Mouse (Mus musculus) kidney, embryonic 14.5 days (tissue): ENCODE measurements around the gene Slain2. TPM values are rescaled to one million over a fixed set of nuclear protein-coding genes. Genes with fewer than 3 reads are reported as not detected.

Source experiments
- ATAC-seq: fragments of 200-750 bp; cut with Nextera tagmentation; 2 replicates; pipeline ENCODE4 v1.8.0; 2017; ENCODE audit warnings: moderate number of reproducible peaks, mild to moderate bottlenecking, moderate TSS enrichment, moderate library complexity; ENCODE audit not compliant: low FRiP score, low TSS enrichment
- H3K27ac ChIP-seq: fragments of 300-500 bp; sonication (generic); 2 replicates; pipeline ENCODE4 v1.5.1; 2014; ENCODE audit warnings: low read depth, mild to moderate bottlenecking, low read length, moderate library complexity, mixed read lengths
- H3K27me3 ChIP-seq: fragments of 300-500 bp; sonication (generic); 2 replicates; pipeline ENCODE4 v1.6.1; 2014; ENCODE audit warnings: mild to moderate bottlenecking, low read length; ENCODE audit not compliant: control insufficient read depth, insufficient read depth
- H3K36me3 ChIP-seq: fragments of 300-500 bp; sonication (generic); 2 replicates; pipeline ENCODE4 v1.6.1; 2014; ENCODE audit warnings: low read length, mixed read lengths; ENCODE audit not compliant: control insufficient read depth, insufficient read depth
- H3K4me1 ChIP-seq: fragments of 300-500 bp; sonication (generic); 2 replicates; pipeline ENCODE4 v1.6.1; 2014; ENCODE audit warnings: low read length, mixed read lengths; ENCODE audit not compliant: control insufficient read depth, insufficient read depth
- H3K4me2 ChIP-seq: fragments of 300-500 bp; sonication (generic); replicated peaks from 2 replicates; pipeline ENCODE4 v1.6.1; 2014; ENCODE audit warnings: low read depth, mild to moderate bottlenecking, low read length
- H3K4me3 ChIP-seq: fragments of 300-500 bp; sonication (generic); 2 replicates; pipeline ENCODE4 v1.5.1; 2014; ENCODE audit warnings: mild to moderate bottlenecking, low read length
- H3K9ac ChIP-seq: fragments of 300-500 bp; sonication (generic); 2 replicates; pipeline ENCODE4 v1.6.1; 2014; ENCODE audit warnings: low read depth, mild to moderate bottlenecking, low read length, moderate library complexity
- H3K9me3 ChIP-seq: fragments of 300-500 bp; sonication (generic); 2 replicates; pipeline ENCODE4 v1.6.1; 2016; ENCODE audit warnings: low read length; ENCODE audit not compliant: control insufficient read depth
- WGBS: fragments of 180-500 bp; shearing (Covaris S2); extraction: QIAGEN DNeasy Blood & Tissue Kit; methylation state at CpG from one replicate; pipeline ENCODE4 v1.1.7; 2014; 5-methylcytosine and 5-hydroxymethylcytosine counted together
- polyA plus RNA-seq: library from polyadenylated mRNA; unstranded; fragments of >200 nt; fragmentation: Nextera tagmentation; extraction: Ambion mirVana; gene quantifications from 2 replicates; pipeline ENCODE4 v1.2.1, GENCODE M21; 2014

Slain2 gene
- polyA plus RNA-seq, 1 experiment from 2014 or later, result 25.3 TPM

- peaks cover 11% of the 10 kb centered on the region; the same call in 1 of the 2 replicates for H3K36me3 ChIP-seq
- no peak overlapping the region for H3K9ac ChIP-seq
- ATAC-seq, result no peak
- H3K4me2 ChIP-seq, result no peak overlapping the region
- H3K4me1 ChIP-seq, result peaks cover 6% of the 10 kb centered on the region; the same call in 1 of the 2 replicates
- no peaks in the 10 kb centered on the region for H3K27me3 ChIP-seq
- WGBS, result 80% methylated on average over 17 of the region's 17 CpGs
- H3K4me3 ChIP-seq, result no peak overlapping the region
- H3K27ac ChIP-seq, result no peak overlapping the region
- no peaks in the 10 kb centered on the region for H3K9me3 ChIP-seq
These were observed 43.2 kb downstream of the Slain2 start for GRCm38 (mm10) chr5:72957281-72957680.

GRCm38 (mm10) chr5:72960096-72960495 is 46.0 kb downstream of the Slain2 start:
- no peak overlapping the region for H3K9ac ChIP-seq
- H3K4me2 ChIP-seq, result no peak overlapping the region
- no peak for ATAC-seq
- H3K9me3 ChIP-seq, result no peaks in the 10 kb centered on the region
- no peaks in the 10 kb centered on the region; the same call in 1 of the 2 replicates for H3K4me1 ChIP-seq
- no peak overlapping the region for H3K4me3 ChIP-seq
- WGBS, result 69% methylated on average over 6 of the region's 6 CpGs
- no peak overlapping the region for H3K27ac ChIP-seq
- peaks cover 15% of the 10 kb centered on the region; the same call in 1 of the 2 replicates for H3K36me3 ChIP-seq
- no peaks in the 10 kb centered on the region for H3K27me3 ChIP-seq

GRCm38 (mm10) chr5:72965706-72966105 is 51.6 kb downstream of the Slain2 start:
- H3K4me3 ChIP-seq, result no peak overlapping the region
- H3K27me3 ChIP-seq, result no peaks in the 10 kb centered on the region
- no peaks in the 10 kb centered on the region for H3K9me3 ChIP-seq
- H3K4me2 ChIP-seq, result no peak overlapping the region
- ATAC-seq, result no peak
- H3K36me3 ChIP-seq, result peaks cover 9% of the 10 kb centered on the region; the same call in 1 of the 2 replicates
- H3K4me1 ChIP-seq, result no peaks in the 10 kb centered on the region
- no peak overlapping the region for H3K27ac ChIP-seq
- 84% methylated on average over 3 of the region's 3 CpGs for WGBS
- no peak overlapping the region for H3K9ac ChIP-seq

GRCm38 (mm10) chr5:72972435-72972834 is 58.3 kb downstream of the Slain2 start:
- H3K4me3 ChIP-seq, result no peak overlapping the region
- H3K36me3 ChIP-seq, result peaks cover 48% of the 10 kb centered on the region
- H3K9ac ChIP-seq, result no peak overlapping the region
- H3K4me1 ChIP-seq, result no peaks in the 10 kb centered on the region
- H3K4me2 ChIP-seq, result no peak overlapping the region
- ATAC-seq, result no peak
- H3K9me3 ChIP-seq, result no peaks in the 10 kb centered on the region
- no peaks in the 10 kb centered on the region for H3K27me3 ChIP-seq
- H3K27ac ChIP-seq, result no peak overlapping the region
- 52% methylated on average over 4 of the region's 4 CpGs for WGBS

GRCm38 (mm10) chr5:72972934-72973333 is 58.8 kb downstream of the Slain2 start:
- peaks cover 48% of the 10 kb centered on the region for H3K36me3 ChIP-seq
- no peak overlapping the region for H3K4me3 ChIP-seq
- no peaks in the 10 kb centered on the region for H3K4me1 ChIP-seq
- 59% methylated on average over 5 of the region's 5 CpGs for WGBS
- H3K27ac ChIP-seq, result no peak overlapping the region
- no peak for ATAC-seq
- no peak overlapping the region for H3K9ac ChIP-seq
- no peak overlapping the region for H3K4me2 ChIP-seq
- no peaks in the 10 kb centered on the region for H3K27me3 ChIP-seq
- H3K9me3 ChIP-seq, result no peaks in the 10 kb centered on the region

- Histone ChIP-seq H3K9me3 (no peaks in the 10 kb centered on the region), H3K9ac (no peak within 1 kb of the TSS), H3K4me3 (no peak within 1 kb of the TSS), H3K4me2 (no peak within 1 kb of the TSS), H3K36me3 (peaks cover 43% of the 10 kb centered on the region), H3K4me1 (no peaks in the 10 kb centered on the region), H3K27me3 (no peaks in the 10 kb centered on the region), H3K27ac (no peak within 1 kb of the TSS)
- no peak for ATAC-seq
- 96% methylated on average over 7 of the region's 7 CpGs for WGBS
These were observed 60.5 kb downstream of the Slain2 start, which contains the start of gene Gm10135 for GRCm38 (mm10) chr5:72974602-72975001. Gene Gm10135, minus strand, starts transcription at chr5:72974702.

- no peaks in the 10 kb centered on the region for H3K4me1 ChIP-seq
- H3K36me3 ChIP-seq, result peaks cover 50% of the 10 kb centered on the region
- 88% methylated on average over 6 of the region's 6 CpGs for WGBS
These were observed 61.9 kb downstream of the Slain2 start for GRCm38 (mm10) chr5:72975996-72976395.

GRCm38 (mm10) chr5:72976539-72976938 is 62.4 kb downstream of the Slain2 start:
- Histone ChIP-seq H3K4me1 (no peaks in the 10 kb centered on the region), H3K9me3 (no peaks in the 10 kb centered on the region), H3K27ac (no peak overlapping the region), H3K4me3 (no peak overlapping the region), H3K27me3 (no peaks in the 10 kb centered on the region), H3K36me3 (peaks cover 54% of the 10 kb centered on the region), H3K4me2 (no peak overlapping the region), H3K9ac (no peak overlapping the region)
- ATAC-seq, result no peak
- 82% methylated on average over 4 of the region's 4 CpGs for WGBS

More at GRCm38 (mm10) chr5:72975996-72976395, 61.9 kb downstream of the Slain2 start:
- Histone ChIP-seq H3K27me3 (no peaks in the 10 kb centered on the region), H3K27ac (no peak overlapping the region), H3K9me3 (no peaks in the 10 kb centered on the region), H3K4me2 (no peak overlapping the region), H3K9ac (no peak overlapping the region), H3K4me3 (no peak overlapping the region)
- ATAC-seq, result no peak

- no peak for ATAC-seq
- no peak overlapping the region for H3K27ac ChIP-seq
- no peaks in the 10 kb centered on the region for H3K9me3 ChIP-seq
- H3K4me2 ChIP-seq, result no peak overlapping the region
- 13% methylated on average over 2 of the region's 2 CpGs for WGBS
- no peak overlapping the region for H3K9ac ChIP-seq
- no peaks in the 10 kb centered on the region for H3K4me1 ChIP-seq
- peaks cover 10% of the 10 kb centered on the region; the same call in 1 of the 2 replicates for H3K36me3 ChIP-seq
- no peak overlapping the region for H3K4me3 ChIP-seq
- no peaks in the 10 kb centered on the region for H3K27me3 ChIP-seq
These were observed 70.0 kb downstream of the Slain2 start for GRCm38 (mm10) chr5:72984091-72984490.
